Mouse (Mus musculus): Measurements from ENCODE around the gene 4931422A03Rik. TPM values are rescaled to one million over a fixed set of nuclear protein-coding genes. Genes with fewer than 3 reads are reported as not detected.

The 4931422A03Rik gene
- polyA plus RNA-seq, 1 experiment = not detected

GRCm38 (mm10) chr2:103930306-103931019 is 97.7 kb downstream of the 4931422A03Rik start:
- H3K4me3 ChIP-seq (ENCODE audit: control insufficient read depth, insufficient read depth, low read length) = no peak overlapping the region
- H3K27me3 ChIP-seq (ENCODE audit: control insufficient read depth, insufficient read depth, low read length) = no peaks in the 10 kb centered on the region
- H3K27ac ChIP-seq (ENCODE audit: control insufficient read depth, insufficient read depth, low read length) = no peak overlapping the region
- no peak for DNase-seq
- H3K4me1 ChIP-seq (replicated peaks; ENCODE audit: control insufficient read depth, insufficient read depth, low read length) = no peaks in the 10 kb centered on the region
- H3K36me3 ChIP-seq (ENCODE audit: control insufficient read depth, insufficient read depth, low read length) = no peaks in the 10 kb centered on the region
- WGBS = 48% methylated on average over 13 of the region's 13 CpGs
- TF ChIP-seq CTCF (IDR thresholded peaks at IDR 0.05; ENCODE audit: borderline replicate concordance, control insufficient read depth, extremely low read depth, insufficient read depth, low read length, poor library complexity) (no peak), POLR2A (IDR thresholded peaks at IDR 0.05; ENCODE audit: control insufficient read depth, extremely low read depth, insufficient read depth, low read length, poor library complexity) (no peak)

DNA sequence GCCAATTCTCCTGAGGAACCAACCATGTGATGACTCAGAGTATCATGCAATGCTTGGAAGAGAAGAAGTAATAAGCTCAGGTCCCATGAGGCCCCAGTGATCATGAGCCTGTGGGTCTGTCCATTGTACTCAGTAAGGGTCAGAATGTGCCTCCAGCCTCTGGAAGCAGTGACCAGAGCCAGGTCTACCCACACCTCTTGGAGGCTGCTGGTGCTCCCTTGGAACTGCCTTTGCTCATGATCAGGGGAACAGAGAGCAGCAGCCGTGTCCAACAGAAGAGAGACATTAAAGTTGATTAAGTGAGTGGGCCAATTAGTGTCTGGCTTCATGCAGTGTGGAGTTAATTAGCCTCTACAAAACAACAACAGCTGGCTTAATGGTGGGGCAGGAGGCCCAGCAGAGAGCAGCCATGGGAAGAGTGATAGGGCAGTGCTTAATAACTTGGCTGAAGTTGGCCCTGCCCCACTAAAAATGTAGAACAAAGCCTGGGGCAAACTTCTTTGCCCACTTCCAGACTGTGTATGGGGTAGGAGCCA is 100.5 kb downstream of the 4931422A03Rik start:
- TF ChIP-seq POLR2A (IDR thresholded peaks at IDR 0.05; ENCODE audit: control insufficient read depth, extremely low read depth, insufficient read depth, low read length, poor library complexity) (no peak), CTCF (IDR thresholded peaks at IDR 0.05; ENCODE audit: borderline replicate concordance, control insufficient read depth, extremely low read depth, insufficient read depth, low read length, poor library complexity) (no peak)
- no peak for DNase-seq
- H3K27ac ChIP-seq (ENCODE audit: control insufficient read depth, insufficient read depth, low read length) = no peak overlapping the region
- no peak overlapping the region for H3K4me3 ChIP-seq (ENCODE audit: control insufficient read depth, insufficient read depth, low read length)
- no peaks in the 10 kb centered on the region for H3K27me3 ChIP-seq (ENCODE audit: control insufficient read depth, insufficient read depth, low read length)
- H3K4me1 ChIP-seq (replicated peaks; ENCODE audit: control insufficient read depth, insufficient read depth, low read length) = no peaks in the 10 kb centered on the region
- H3K36me3 ChIP-seq (ENCODE audit: control insufficient read depth, insufficient read depth, low read length) = no peaks in the 10 kb centered on the region
- WGBS = 94% methylated on average over 1 of the region's 1 CpGs

- Histone ChIP-seq H3K27ac (ENCODE audit: control insufficient read depth, insufficient read depth, low read length) (no peak overlapping the region), H3K4me1 (replicated peaks; ENCODE audit: control insufficient read depth, insufficient read depth, low read length) (no peaks in the 10 kb centered on the region), H3K4me3 (ENCODE audit: control insufficient read depth, insufficient read depth, low read length) (no peak overlapping the region), H3K36me3 (ENCODE audit: control insufficient read depth, insufficient read depth, low read length) (no peaks in the 10 kb centered on the region), H3K27me3 (ENCODE audit: control insufficient read depth, insufficient read depth, low read length) (no peaks in the 10 kb centered on the region)
- DNase-seq = no peak
- TF ChIP-seq CTCF (IDR thresholded peaks at IDR 0.05; ENCODE audit: borderline replicate concordance, control insufficient read depth, extremely low read depth, insufficient read depth, low read length, poor library complexity) (no peak), POLR2A (IDR thresholded peaks at IDR 0.05; ENCODE audit: control insufficient read depth, extremely low read depth, insufficient read depth, low read length, poor library complexity) (no peak)
- WGBS = 95% methylated on average over 4 of the region's 4 CpGs
Measured at GRCm38 (mm10) chr2:103926586-103927113, 101.5 kb downstream of the 4931422A03Rik start.

DNA sequence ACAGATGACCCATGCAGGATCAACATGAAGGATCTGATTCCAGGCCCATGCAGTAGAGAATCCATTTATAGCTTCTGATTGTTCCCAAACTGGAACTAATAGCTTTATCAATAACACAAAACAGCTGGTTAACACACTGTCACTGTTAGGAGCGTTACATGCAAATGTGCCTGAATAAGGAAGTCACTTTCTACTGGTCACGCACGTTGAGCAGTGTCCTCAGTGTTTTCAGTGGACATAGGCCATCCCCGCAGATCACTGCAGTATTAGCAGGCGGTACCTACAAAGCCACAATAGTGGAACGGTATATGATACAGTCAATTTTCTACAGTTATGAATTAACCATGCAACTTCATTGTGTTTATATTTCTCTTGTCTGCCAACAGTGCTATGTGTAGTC is 108.7 kb downstream of the 4931422A03Rik start:
- no peak for DNase-seq
- Histone ChIP-seq H3K4me3 (ENCODE audit: control insufficient read depth, insufficient read depth, low read length) (no peak overlapping the region), H3K36me3 (ENCODE audit: control insufficient read depth, insufficient read depth, low read length) (no peaks in the 10 kb centered on the region), H3K4me1 (replicated peaks; ENCODE audit: control insufficient read depth, insufficient read depth, low read length) (no peaks in the 10 kb centered on the region), H3K27me3 (ENCODE audit: control insufficient read depth, insufficient read depth, low read length) (no peaks in the 10 kb centered on the region), H3K27ac (ENCODE audit: control insufficient read depth, insufficient read depth, low read length) (no peak overlapping the region)
- 91% methylated on average over 6 of the region's 6 CpGs for WGBS
- TF ChIP-seq POLR2A (IDR thresholded peaks at IDR 0.05; ENCODE audit: control insufficient read depth, extremely low read depth, insufficient read depth, low read length, poor library complexity) = no peak
- TF ChIP-seq CTCF (IDR thresholded peaks at IDR 0.05; ENCODE audit: borderline replicate concordance, control insufficient read depth, extremely low read depth, insufficient read depth, low read length, poor library complexity) = no peak

DNA sequence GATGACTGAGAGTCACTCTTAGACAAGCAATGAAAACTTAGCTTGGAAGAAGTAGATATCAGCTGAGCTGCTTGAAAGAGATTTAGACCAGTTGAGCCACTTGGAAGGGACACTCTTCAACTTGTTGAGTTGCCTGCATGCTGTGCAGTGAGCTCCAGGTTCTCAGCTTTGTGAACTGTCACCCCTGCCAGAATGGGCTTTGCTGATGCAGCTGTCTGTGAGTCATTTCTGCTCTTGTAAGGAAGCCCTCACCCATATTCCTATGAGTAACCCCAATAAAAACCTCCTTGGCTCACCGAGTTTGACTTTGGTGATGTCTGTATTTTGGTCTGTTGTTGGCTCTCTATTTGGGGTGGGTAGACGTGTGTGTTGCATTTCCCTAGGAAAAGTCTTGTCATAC is 109.8 kb downstream of the 4931422A03Rik start:
- WGBS = 96% methylated on average over 2 of the region's 2 CpGs
- no peak for DNase-seq
- no peak for TF ChIP-seq CTCF (IDR thresholded peaks at IDR 0.05; ENCODE audit: borderline replicate concordance, control insufficient read depth, extremely low read depth, insufficient read depth, low read length, poor library complexity)
- no peak for TF ChIP-seq POLR2A (IDR thresholded peaks at IDR 0.05; ENCODE audit: control insufficient read depth, extremely low read depth, insufficient read depth, low read length, poor library complexity)

DNA sequence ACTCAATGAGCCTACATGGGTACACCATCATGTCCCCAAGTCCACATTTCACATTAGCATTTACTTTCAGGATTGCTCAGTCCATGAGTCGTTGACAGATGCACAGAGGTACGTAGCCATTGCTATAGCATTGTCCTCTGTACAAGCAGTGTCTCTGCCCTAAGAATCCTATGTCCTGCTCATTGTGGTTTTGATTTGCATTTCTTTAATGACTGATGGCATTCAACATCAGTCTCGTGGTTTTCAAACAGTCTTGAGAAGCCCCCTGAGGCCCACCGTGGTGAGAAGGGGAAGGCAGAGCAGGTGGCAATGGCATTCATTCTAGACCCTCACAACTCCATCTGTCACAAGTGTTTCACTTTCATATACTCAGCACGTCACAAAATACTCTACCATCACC is 110.8 kb downstream of the 4931422A03Rik start:
- Histone ChIP-seq H3K4me3 (ENCODE audit: control insufficient read depth, insufficient read depth, low read length) (no peak overlapping the region), H3K27ac (ENCODE audit: control insufficient read depth, insufficient read depth, low read length) (no peak overlapping the region), H3K27me3 (ENCODE audit: control insufficient read depth, insufficient read depth, low read length) (no peaks in the 10 kb centered on the region), H3K4me1 (replicated peaks; ENCODE audit: control insufficient read depth, insufficient read depth, low read length) (no peaks in the 10 kb centered on the region), H3K36me3 (ENCODE audit: control insufficient read depth, insufficient read depth, low read length) (no peaks in the 10 kb centered on the region)
- no peak for DNase-seq
- 64% methylated on average over 5 of the region's 5 CpGs for WGBS
- TF ChIP-seq CTCF (IDR thresholded peaks at IDR 0.05; ENCODE audit: borderline replicate concordance, control insufficient read depth, extremely low read depth, insufficient read depth, low read length, poor library complexity) = no peak
- TF ChIP-seq POLR2A (IDR thresholded peaks at IDR 0.05; ENCODE audit: control insufficient read depth, extremely low read depth, insufficient read depth, low read length, poor library complexity) = no peak

More for the DNA sequence above, 109.8 kb downstream of the 4931422A03Rik start:
- Histone ChIP-seq H3K4me1 (replicated peaks; ENCODE audit: control insufficient read depth, insufficient read depth, low read length) (no peaks in the 10 kb centered on the region), H3K27ac (ENCODE audit: control insufficient read depth, insufficient read depth, low read length) (no peak overlapping the region), H3K36me3 (ENCODE audit: control insufficient read depth, insufficient read depth, low read length) (no peaks in the 10 kb centered on the region), H3K4me3 (ENCODE audit: control insufficient read depth, insufficient read depth, low read length) (no peak overlapping the region), H3K27me3 (ENCODE audit: control insufficient read depth, insufficient read depth, low read length) (no peaks in the 10 kb centered on the region)

Other genes starting within 250 kb of the 4931422A03Rik start
- gene Caprin1, start 230.7 kb downstream of the 4931422A03Rik start, polyA plus RNA-seq (2012; rRNA removed) = 182 and 242 TPM in 2 replicates
- gene Lmo2, start 70.4 kb downstream of the 4931422A03Rik start, polyA plus RNA-seq (2012; rRNA removed) = 8.0 and 9.6 TPM in 2 replicates
- 22.2 and 24.5 TPM in 2 replicates for gene Fbxo3, start 640 bp downstream of the 4931422A03Rik start, polyA plus RNA-seq (2012; rRNA removed)
- gene Gm10912, start 37.5 kb upstream of the 4931422A03Rik start, polyA plus RNA-seq (2012; rRNA removed) = 0.26 TPM in 1 of 2 replicates, not detected in the other
- not detected in 2 replicates for gene Gm10799, start 40.2 kb upstream of the 4931422A03Rik start, polyA plus RNA-seq (2012; rRNA removed)
- gene Cd59b, start 41.5 kb upstream of the 4931422A03Rik start, polyA plus RNA-seq (2012; rRNA removed) = 2.0 and 2.4 TPM in 2 replicates
- gene Cd59a, start 67.4 kb upstream of the 4931422A03Rik start, polyA plus RNA-seq (2012; rRNA removed) = 3.5 and 4.5 TPM in 2 replicates
- gene A930018P22Rik, start 94.4 kb upstream of the 4931422A03Rik start, polyA plus RNA-seq (2012; rRNA removed) = 0.45 TPM in 1 of 2 replicates, not detected in the other